Mouse (Mus musculus) CH12.LX (cell line): Measurements from ENCODE around the gene Tagln3. TPM values are rescaled to one million over a fixed set of nuclear protein-coding genes. Genes with fewer than 3 reads are reported as not detected.

Source experiments
- JUN ChIP-seq: IDR thresholded peaks from 2 replicates; pipeline ENCODE4 v1.6.1; 2011; ENCODE audit warnings: low read depth, mild to moderate bottlenecking, low read length, improper control_type of control experiment, moderate library complexity; ENCODE audit not compliant: insufficient read depth
- MAZ ChIP-seq: IDR thresholded peaks from 2 replicates; pipeline ENCODE4 v1.6.1; 2012; ENCODE audit warnings: low read depth, mild to moderate bottlenecking, inconsistent platforms, low read length, improper control_type of control experiment, moderate library complexity
- TBP ChIP-seq: conservative IDR thresholded peaks from 2 replicates; pipeline ENCODE4 v1.6.1; 2011; ENCODE audit warnings: low read depth, low read length, improper control_type of control experiment
- ZNF384 ChIP-seq: IDR thresholded peaks from 2 replicates; pipeline ENCODE4 v1.6.1; 2012; ENCODE audit warnings: low read depth, low read length, improper control_type of control experiment, inconsistent platforms
- polyA plus RNA-seq: library from polyadenylated mRNA; unstranded; fragments of >175 nt; gene quantifications from 2 replicates; pipeline ENCODE4 v1.2.1, GENCODE M21; 2012; ENCODE audit warnings: low read depth; ENCODE audit not compliant: insufficient read length
- total RNA-seq, 2 experiments: library from RNA; depleted of rRNA; stranded (reverse); fragments of 300-350 nt in 1 of 2; fragments of >200 nt in 1 of 2; gene quantifications; 2 replicates each; pipeline ENCODE4 v1.2.3; 2012 to 2014

Gene Tagln3
- total and polyA plus RNA-seq, 3 experiments = 0.17 to 0.69 (median 0.19) TPM

GRCm38 (mm10) chr16:45662381-45662780 lies 62.0 kb downstream of the Tagln3 start (continued):
- TF ChIP-seq ZNF384 (no peak), MAZ (no peak), JUN (no peak), TBP (no peak)

Other genes with a start within 250 kb of the Tagln3 start
- 0.04 and 0.08 TPM in 2 replicates for gene Gm609, start 231.6 kb downstream of the Tagln3 start, total RNA-seq (2012; rRNA removed)
- not detected in 2 replicates for gene Gm609, start 231.6 kb downstream of the Tagln3 start, total RNA-seq (2014; rRNA removed)
- gene Gm609, start 231.6 kb downstream of the Tagln3 start, polyA plus RNA-seq = not detected in 2 replicates
- gene Gm17783, start 192.6 kb downstream of the Tagln3 start, total RNA-seq (2012; rRNA removed) = 0.13 TPM in 1 of 2 replicates, not detected in the other
- gene Gm17783, start 192.6 kb downstream of the Tagln3 start, total RNA-seq (2014; rRNA removed) = not detected in 2 replicates
- not detected in 2 replicates for gene Gm17783, start 192.6 kb downstream of the Tagln3 start, polyA plus RNA-seq
- not detected in 2 replicates for gene Slc9c1, start 189.3 kb downstream of the Tagln3 start, total RNA-seq (2012; rRNA removed)
- not detected in 2 replicates for gene Slc9c1, start 189.3 kb downstream of the Tagln3 start, total RNA-seq (2014; rRNA removed)
- gene Slc9c1, start 189.3 kb downstream of the Tagln3 start, polyA plus RNA-seq = not detected in 2 replicates
- gene Gcsam, start 114.2 kb downstream of the Tagln3 start, total RNA-seq (2012; rRNA removed) = not detected in 2 replicates
- gene Gcsam, start 114.2 kb downstream of the Tagln3 start, total RNA-seq (2014; rRNA removed) = not detected in 2 replicates
- gene Gcsam, start 114.2 kb downstream of the Tagln3 start, polyA plus RNA-seq = not detected in 2 replicates
- gene BC016579, start 70.5 kb downstream of the Tagln3 start, total RNA-seq (2012; rRNA removed) = not detected in 2 replicates
- not detected in 2 replicates for gene BC016579, start 70.5 kb downstream of the Tagln3 start, total RNA-seq (2014; rRNA removed)
- gene BC016579, start 70.5 kb downstream of the Tagln3 start, polyA plus RNA-seq = not detected in 2 replicates
- not detected in 2 replicates for gene Tmprss7, start 30.9 kb downstream of the Tagln3 start, total RNA-seq (2012; rRNA removed)
- not detected in 2 replicates for gene Tmprss7, start 30.9 kb downstream of the Tagln3 start, total RNA-seq (2014; rRNA removed)
- gene Tmprss7, start 30.9 kb downstream of the Tagln3 start, polyA plus RNA-seq = not detected in 2 replicates
- 13.8 and 14.1 TPM in 2 replicates for gene Abhd10, start 18.3 kb upstream of the Tagln3 start, total RNA-seq (2012; rRNA removed)
- 19.3 and 20.1 TPM in 2 replicates for gene Abhd10, start 18.3 kb upstream of the Tagln3 start, total RNA-seq (2014; rRNA removed)
- gene Abhd10, start 18.3 kb upstream of the Tagln3 start, polyA plus RNA-seq = 18.2 and 20.5 TPM in 2 replicates
- not detected in 2 replicates for gene Phldb2, start 229.0 kb upstream of the Tagln3 start, total RNA-seq (2012; rRNA removed)
- not detected in 2 replicates for gene Phldb2, start 229.0 kb upstream of the Tagln3 start, total RNA-seq (2014; rRNA removed)
- gene Phldb2, start 229.0 kb upstream of the Tagln3 start, polyA plus RNA-seq = 0.04 TPM in 1 of 2 replicates, not detected in the other